Mouse (Mus musculus) MN1 (cell line): ENCODE measurements at regions not wholly inside any gene's neighbourhood (a gene's known extent, or its start where the extent isn't known, plus 50 kb on each side); places are given as distances from the start of the nearest gene placed in this dataset.

Experiments used
- DNase-seq: peaks from one replicate; pipeline ENCODE4 v3.0.0-alpha.2; 2016; ENCODE audit warnings: low spot score

GRCm38 (mm10) chr2:50932936-50933335 is 216.0 kb downstream of the Rnd3 start:
- DNase-seq, result no peak

DNA sequence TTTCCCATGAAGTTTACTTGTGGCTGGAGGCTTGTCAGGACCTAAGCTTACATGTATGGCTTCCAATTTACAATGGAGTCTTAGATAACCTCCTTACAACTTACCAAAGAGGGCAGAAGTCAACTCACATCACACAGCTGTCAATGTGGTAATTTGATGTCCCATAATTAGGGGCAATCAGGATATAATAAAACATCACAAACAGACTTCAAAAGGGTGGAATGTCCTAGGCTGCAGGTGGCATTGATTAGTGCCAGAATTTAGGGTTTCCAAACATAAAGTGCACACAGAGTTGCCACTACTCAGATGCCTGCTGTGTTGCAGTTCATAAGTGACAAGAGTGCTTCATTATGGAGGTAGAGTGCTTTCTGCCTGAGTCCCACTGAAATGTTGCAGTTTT is 227.9 kb downstream of the Rnd3 start:
- DNase-seq, result no peak

GRCm38 (mm10) chr2:50916323-50917221 is 232.3 kb downstream of the Rnd3 start:
- DNase-seq, result no peak

- no peak for DNase-seq
These were observed 233.8 kb downstream of the Rnd3 start for GRCm38 (mm10) chr2:50915149-50915548.

GRCm38 (mm10) chr2:50914176-50914575 is 234.7 kb downstream of the Rnd3 start:
- DNase-seq, result no peak

GRCm38 (mm10) chr2:50908762-50909161 is 240.1 kb downstream of the Rnd3 start:
- no peak for DNase-seq

GRCm38 (mm10) chr2:50902701-50903100 is 246.2 kb downstream of the Rnd3 start:
- DNase-seq, result no peak

GRCm38 (mm10) chr2:50902220-50902619 is 246.7 kb downstream of the Rnd3 start:
- DNase-seq, result no peak

DNA sequence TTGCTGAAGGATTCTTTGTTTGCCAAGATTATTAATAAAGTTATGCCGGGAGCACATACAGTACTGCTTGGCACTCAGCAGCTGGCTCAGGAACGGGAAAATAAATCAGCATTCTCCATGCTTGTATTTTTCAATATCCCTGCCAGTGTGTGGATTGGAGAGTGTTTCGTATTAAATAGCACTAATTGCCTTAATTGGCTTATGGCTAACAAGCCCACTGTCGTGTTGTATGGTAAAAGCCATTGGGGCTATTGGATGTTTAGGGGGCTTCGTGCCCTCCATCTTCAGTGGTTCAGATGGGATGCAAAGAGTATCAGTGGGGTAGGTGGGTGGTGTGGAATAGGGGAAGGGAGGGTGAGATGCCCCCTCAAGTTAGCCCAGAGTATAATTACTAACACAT is 259.9 kb downstream of the Rnd3 start:
- no peak for DNase-seq

DNA sequence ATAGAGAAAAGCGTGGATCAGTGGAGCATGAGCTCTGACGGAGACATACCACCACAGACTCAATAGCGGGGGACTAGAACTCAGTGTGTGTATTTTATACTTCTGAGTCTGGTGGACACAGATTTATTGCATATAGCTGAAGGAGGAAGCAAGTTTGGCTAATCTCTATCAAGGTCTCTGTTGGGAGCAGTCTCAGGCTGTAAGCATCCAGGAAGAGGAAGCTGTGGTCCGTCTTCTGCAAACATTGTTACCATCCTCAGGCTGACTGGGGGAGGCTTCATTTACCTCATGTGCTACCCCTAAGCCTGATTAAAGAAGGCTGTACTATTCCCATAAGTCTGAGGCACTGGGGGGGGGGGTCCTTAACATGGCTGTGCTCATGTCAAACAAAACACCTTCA is 261.0 kb downstream of the Rnd3 start:
- DNase-seq, result no peak

DNA sequence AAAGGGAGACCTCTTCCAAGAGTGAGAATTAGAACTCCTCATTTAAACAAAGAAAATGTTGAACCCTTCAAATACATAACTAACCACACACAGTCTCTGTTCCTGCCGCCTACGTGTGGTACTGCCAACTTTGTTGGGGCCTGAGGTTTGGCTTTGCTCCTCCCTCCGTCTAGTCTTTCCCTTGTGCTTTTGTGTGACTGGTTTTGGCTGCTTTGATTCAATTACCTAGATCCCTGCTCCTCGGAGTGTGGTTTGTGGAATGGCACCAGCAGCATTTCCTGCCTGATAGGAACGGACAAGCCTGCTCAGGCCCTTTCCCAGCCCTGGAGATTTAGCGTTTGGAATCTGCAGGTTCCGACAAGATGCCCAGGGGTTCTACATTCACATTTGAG is 263.0 kb downstream of the Rnd3 start:
- no peak for DNase-seq

DNA sequence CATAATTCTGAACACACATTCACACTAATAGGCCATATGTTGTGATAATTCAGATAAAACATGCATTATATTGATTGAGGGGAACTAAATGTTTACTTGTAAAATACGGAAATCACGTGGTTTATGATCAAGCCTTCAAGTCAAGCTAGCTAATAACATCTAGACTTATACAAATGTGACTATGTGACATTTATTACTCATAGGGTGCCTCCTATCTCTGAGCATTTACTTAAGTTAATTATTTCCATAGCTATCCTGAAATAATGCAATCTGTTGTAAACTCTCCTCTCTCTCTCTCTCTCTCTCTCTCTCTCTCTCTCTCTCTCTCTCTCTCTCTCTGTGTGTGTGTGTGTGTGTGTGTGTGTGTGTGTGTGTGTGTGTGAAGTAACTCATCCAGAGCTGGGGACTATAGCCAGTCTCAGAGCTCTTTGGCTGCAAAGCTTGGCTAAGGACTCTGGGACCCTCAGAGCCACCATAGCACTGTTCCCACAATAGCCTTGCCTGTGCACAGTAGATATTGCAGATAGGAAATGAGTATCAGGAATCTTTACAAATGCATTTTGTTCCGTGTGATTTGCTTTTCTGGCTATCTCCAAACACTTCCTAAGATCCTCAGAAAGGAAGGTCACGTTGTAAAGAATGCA is 263.5 kb downstream of the Rnd3 start:
- no peak for DNase-seq

- DNase-seq, result no peak
These were observed 267.3 kb downstream of the Rnd3 start for GRCm38 (mm10) chr2:50881514-50882038.

- no peak for DNase-seq
These were observed 268.1 kb downstream of the Rnd3 start for GRCm38 (mm10) chr2:50880806-50881205.

- DNase-seq, result no peak
These were observed 271.2 kb downstream of the Rnd3 start for GRCm38 (mm10) chr2:50877716-50878115.

- DNase-seq, result no peak
These were observed 273.8 kb downstream of the Rnd3 start for GRCm38 (mm10) chr2:50875072-50875471.

- no peak for DNase-seq
These were observed 295.2 kb downstream of the Rnd3 start for GRCm38 (mm10) chr2:50853538-50854244.

DNA sequence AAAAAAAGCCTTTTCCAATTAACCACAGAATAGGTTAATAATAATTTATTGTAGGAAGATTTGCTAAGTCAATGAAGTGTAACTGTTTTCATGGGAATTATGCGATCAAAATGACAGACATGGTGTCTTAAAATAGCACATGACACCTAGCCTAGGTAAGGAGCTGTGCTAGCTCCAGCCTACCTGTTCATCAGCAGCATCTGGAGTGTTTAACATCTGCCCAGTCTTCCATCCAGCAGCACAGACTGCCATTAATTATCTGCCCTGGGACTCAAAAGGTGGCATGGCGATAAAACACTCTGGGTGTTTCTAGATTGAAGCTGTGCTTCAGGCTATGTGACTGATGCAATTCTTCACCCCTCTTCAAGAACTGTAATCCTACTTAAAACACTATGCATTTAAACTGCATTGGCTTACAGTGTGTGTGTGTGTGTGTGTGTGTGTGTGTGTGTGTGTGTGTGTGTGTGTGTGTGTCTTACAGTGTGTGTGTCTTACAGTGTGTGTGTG is 296.4 kb downstream of the Rnd3 start:
- no peak for DNase-seq

DNA sequence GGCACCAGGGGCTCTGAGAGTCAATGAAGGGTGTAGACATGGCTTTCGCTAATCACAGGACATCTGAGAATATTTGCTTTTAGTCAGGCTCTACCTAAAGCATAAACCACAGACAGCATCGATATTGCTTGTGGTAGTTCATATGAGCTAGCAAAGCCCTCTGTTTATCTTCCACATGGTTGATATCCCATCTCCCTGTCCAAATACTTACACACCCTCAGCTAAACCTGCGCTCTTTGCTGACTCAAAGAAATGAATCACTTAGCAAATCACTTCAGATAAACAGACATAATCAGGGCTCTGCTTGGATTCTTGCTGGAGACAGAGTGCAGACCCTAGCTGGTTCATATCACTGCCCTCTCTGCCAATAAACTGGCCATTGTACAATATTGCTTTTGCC is 298.8 kb downstream of the Rnd3 start:
- DNase-seq, result no peak

DNA sequence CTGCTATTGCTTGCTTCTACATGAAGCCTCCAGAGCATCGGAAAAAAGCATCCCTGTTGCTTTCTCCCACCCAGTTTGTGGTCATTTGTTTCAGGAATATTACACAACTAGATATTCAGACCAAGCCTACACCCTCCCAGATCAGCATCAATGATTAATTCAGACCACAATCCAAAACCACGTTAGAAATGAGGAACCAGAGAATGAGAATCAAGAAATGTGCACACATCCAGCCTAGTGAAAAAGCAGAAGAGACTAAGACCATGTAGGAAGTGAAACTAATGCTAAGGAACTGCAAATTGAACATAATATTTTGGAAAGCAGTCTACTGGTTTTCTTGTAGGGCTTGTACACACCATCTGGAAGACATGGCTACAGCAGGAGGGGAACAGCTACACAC is 307.0 kb downstream of the Rnd3 start:
- DNase-seq, result no peak

GRCm38 (mm10) chr2:50835511-50836320 is 313.2 kb downstream of the Rnd3 start:
- no peak for DNase-seq

DNA sequence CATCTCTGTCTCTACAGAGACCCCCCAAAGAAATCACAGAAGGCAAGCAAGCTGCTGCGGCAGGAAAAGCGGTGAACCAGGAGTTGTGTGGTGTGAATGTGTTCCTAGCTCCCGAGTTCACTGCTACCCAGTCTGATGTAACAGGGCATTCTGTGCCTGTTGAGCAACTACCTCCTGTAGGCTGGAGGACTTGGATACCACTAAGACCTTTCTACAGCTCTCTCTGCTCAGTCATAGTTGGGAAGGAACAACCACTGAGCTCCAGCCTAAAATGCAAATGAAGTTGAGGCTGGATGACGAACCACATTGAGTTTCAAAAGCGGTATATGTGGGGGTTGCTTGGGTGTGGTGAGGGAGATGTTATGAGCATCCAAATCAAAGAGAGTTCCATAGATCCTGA is 315.1 kb downstream of the Rnd3 start:
- DNase-seq, result no peak
